Comparison of ENCODE assay signal across 1 mouse cellular context in genomic region chr13:21935833-21936232, GRCm38 (mm10).
TF ChIP-seq lines count a peak whose summit lies in the region.

No protein-coding gene starts in this region.

TF ChIP-seq in CH12.LX, 34 proteins besides CTCF, POLR2A, EP300 and RAD21 (continued from another document):
- TF ChIP-seq IRF4 (IDR thresholded peaks at IDR 0.05; ENCODE audit: low read depth, low read length) (no peak), MAX (IDR thresholded peaks at IDR 0.05; ENCODE audit: low read length) (no peak), MYC (IDR thresholded peaks at IDR 0.05; ENCODE audit: low read depth, low read length) (no peak), RCOR1 (conservative IDR thresholded peaks at IDR 0.05; ENCODE audit: low read depth, low read length) (no peak), KAT2A (IDR thresholded peaks at IDR 0.05; ENCODE audit: insufficient replicate concordance, low read length) (no peak), SMC3 (IDR thresholded peaks at IDR 0.05; ENCODE audit: low read depth, low read length) (no peak), MXI1 (IDR thresholded peaks at IDR 0.05; ENCODE audit: low read depth, low read length) (no peak), TBP (conservative IDR thresholded peaks at IDR 0.05; ENCODE audit: low read depth, low read length) (no peak), ELF1 (IDR thresholded peaks at IDR 0.05; ENCODE audit: low read depth, low read length) (no peak)
